Mouse (Mus musculus): ENCODE results near the gene Tmem200b.

Gene Tmem200b

DNA sequence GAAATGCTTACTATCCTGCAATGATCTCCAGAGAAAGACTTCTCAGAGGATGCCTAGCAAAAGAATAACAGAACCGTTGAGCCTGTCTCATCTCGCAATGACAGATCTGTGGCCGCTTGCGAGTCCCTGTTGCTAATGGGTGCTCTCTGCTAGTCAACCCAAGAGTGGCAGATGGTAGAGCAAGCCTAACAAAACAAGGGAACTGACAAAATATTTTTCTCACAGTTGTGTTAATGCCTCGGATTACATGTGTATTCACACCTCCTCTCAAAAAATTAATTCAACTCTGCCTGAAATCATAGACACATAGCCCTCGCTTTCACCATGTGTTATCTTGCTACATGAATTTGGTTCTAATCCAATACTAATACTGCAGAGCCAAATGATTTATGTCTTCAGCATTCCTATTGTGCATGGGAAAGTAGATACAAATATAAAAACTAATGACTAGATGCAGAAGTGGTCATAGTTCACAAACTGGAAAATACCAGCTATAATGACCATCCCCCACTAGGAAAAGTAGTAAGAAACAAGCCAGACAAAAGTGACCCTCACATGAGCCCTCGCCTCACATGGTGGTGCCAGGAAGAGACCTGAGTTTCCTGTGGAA lies 48.8 kb downstream of the Tmem200b start:
- DNase-seq, result no peak
